Mouse (Mus musculus) embryo, embryonic 11.5 days (tissue): ENCODE measurements at regions not wholly inside any gene's neighbourhood (a gene's known extent, or its start where the extent isn't known, plus 50 kb on each side); places are given as distances from the start of the nearest gene placed in this dataset.

Experiments
- DNase-seq: peaks from one replicate; pipeline ENCODE4 v3.0.0-alpha.2; 2012; ENCODE audit warnings: low read depth, low spot score

GRCm38 (mm10) chr10:104367219-104367618, 173.4 kb downstream of the Gm4340 start:
- no peak for DNase-seq

- no peak for DNase-seq
Observed at GRCm38 (mm10) chr10:104374567-104374966, 180.7 kb downstream of the Gm4340 start.

DNA sequence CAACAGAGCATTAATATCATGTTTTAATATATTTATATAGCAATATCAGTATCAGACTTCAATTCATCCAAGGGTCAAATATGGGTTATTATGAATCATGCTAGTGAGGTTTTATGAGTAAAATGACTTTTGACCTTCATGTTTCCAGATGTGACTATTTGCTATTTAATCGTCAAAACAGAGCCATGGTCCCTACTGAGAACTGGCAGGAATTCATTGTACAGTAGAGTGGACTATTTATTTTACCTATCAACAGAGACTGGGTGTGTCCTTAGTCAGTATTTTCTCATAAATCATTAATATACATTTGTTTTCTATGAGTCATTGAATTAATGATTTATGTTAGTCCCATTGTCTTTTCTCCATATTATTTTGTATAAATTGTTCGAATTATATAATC, 194.4 kb downstream of the Gm4340 start:
- DNase-seq: no peak

- peak; percentile 14 for DNase-seq
Observed at GRCm38 (mm10) chr10:104395711-104396110, 201.9 kb downstream of the Gm4340 start.

- no peak for DNase-seq
Observed at GRCm38 (mm10) chr10:104408751-104409150, 214.9 kb downstream of the Gm4340 start.

- DNase-seq: no peak
Observed at GRCm38 (mm10) chr10:104422541-104422940, 228.7 kb downstream of the Gm4340 start.

DNA sequence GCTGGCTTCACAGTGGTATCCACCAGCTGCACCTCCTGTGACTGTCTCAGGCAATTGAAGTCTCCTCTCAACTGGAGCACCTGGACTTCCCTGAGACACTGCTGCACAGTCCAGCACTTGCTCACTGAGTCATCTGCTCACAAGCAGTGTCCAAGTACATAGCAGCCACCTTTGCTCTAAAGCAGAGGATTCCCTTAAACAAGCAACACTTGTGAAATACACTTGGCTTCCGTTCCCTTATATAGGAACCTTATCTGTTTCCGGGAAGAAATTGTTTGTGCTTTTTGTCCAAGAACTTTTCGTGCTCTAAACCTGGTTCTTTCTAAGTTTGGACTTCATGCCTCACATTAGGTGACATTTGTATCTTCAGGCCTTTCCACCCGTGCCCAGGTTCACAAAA, 229.3 kb downstream of the Gm4340 start:
- no peak for DNase-seq

GRCm38 (mm10) chr10:104423761-104424160, 229.9 kb downstream of the Gm4340 start:
- DNase-seq: no peak

GRCm38 (mm10) chr10:104444926-104445325, 251.1 kb downstream of the Gm4340 start:
- DNase-seq: no peak

- no peak for DNase-seq
Observed at GRCm38 (mm10) chr10:104455549-104456351, 261.9 kb downstream of the Gm4340 start.

GRCm38 (mm10) chr10:104456352-104456725, 262.5 kb downstream of the Gm4340 start:
- DNase-seq: no peak

GRCm38 (mm10) chr10:104486226-104486944, 292.5 kb downstream of the Gm4340 start:
- DNase-seq: no peak

DNA sequence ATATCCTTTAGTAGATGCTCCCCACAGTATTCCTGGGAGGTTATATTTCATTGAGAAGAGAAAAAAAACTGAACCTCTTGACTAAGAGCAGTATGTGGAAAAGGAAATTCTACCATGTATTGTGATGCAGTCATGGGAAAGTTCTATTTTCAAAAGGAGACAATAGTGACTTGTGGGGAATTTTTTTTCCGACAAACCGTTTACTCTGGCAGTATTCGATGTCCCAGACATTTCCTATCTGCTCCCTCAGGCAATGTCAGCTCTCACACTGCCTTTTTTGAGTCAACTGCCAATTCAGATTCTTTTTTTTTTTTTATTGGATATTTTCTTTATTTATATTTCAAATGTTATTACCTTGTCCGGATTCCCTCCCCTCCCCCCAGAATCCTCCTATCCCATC, 295.5 kb downstream of the Gm4340 start:
- DNase-seq: no peak

DNA sequence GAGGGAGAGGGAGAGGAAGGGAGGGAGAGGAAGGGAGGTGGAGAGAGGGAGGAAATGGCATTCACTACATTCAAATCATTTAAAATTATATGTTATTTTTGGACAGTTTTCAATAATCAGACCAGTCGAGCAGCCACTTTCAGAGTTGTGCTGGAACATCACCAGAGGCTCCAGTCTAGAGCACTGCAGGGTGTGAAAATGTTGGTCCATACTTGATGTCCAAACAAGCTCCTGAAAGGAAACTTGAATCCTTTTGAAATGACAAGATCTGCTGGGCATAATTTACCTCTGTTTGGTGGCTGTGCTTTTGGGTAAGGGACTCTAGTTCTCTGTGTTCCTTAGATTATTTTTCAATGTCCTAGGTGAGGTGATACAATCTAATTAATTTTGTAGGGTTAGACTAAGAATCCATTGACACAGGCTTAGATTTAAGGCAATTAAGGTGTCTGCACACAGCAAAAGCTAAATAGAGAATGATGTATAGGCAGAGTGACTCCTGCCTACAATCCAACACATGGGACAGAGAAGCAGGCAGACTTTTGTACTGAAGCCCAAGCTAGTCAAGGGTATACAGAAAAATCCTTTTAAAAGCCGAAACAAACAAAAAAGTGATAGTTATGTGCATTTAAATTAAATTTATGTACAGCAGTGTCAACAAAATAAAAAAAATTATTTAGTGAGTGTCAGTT, 297.2 kb downstream of the Gm4340 start:
- DNase-seq: no peak
